Mouse (Mus musculus) liver, embryonic 14.5 days (tissue): ENCODE results near the gene B4galt3. TPM values are rescaled to one million over a fixed set of nuclear protein-coding genes. Genes with fewer than 3 reads are reported as not detected.

Experiments
- ATAC-seq: fragments of 200-750 bp; cut with Nextera tagmentation; 2 replicates; pipeline ENCODE4 v1.8.0; 2017; ENCODE audit warnings: moderate number of reproducible peaks, mild to moderate bottlenecking, moderate library complexity; ENCODE audit not compliant: insufficient read depth
- DNase-seq, 3 experiments: peaks; one replicate each; pipeline ENCODE4 v3.0.0-alpha.2; 2012 to 2013; ENCODE audit warnings: low read depth in 3 of 3, low spot score in 3 of 3
- H3K27ac ChIP-seq: fragments of 300-500 bp; sonication (generic); 2 replicates; pipeline ENCODE4 v1.5.1; 2014; ENCODE audit warnings: moderate library complexity, mild to moderate bottlenecking, control low read depth, inconsistent platforms
- H3K27me3 ChIP-seq: fragments of 300-500 bp; sonication (generic); 2 replicates; pipeline ENCODE4 v1.6.1; 2014; ENCODE audit warnings: mild to moderate bottlenecking, low read length, moderate library complexity; ENCODE audit not compliant: control insufficient read depth, insufficient read depth
- H3K36me3 ChIP-seq: fragments of 300-500 bp; sonication (generic); replicated peaks from 2 replicates; pipeline ENCODE4 v1.6.1; 2014; ENCODE audit warnings: low read depth; ENCODE audit not compliant: control insufficient read depth, insufficient read depth
- H3K4me1 ChIP-seq, 2 experiments: fragments of 200-500 bp in 1 of 2; fragments of 300-500 bp in 1 of 2; sonication (generic) in 1 of 2; replicated peaks; 2 replicates each; pipeline ENCODE4 v1.6.1; 2012 to 2014; ENCODE audit warnings: antibody characterized with exemption in 1 of 2, inconsistent platforms in 1 of 2, low read length in 1 of 2; ENCODE audit not compliant: control insufficient read depth in 2 of 2, insufficient read depth in 2 of 2
- H3K4me2 ChIP-seq: fragments of 300-500 bp; sonication (generic); 2 replicates; pipeline ENCODE4 v1.6.1; 2014; ENCODE audit warnings: low read depth, mild to moderate bottlenecking, control low read depth, moderate library complexity
- H3K4me3 ChIP-seq, 2 experiments: fragments of 200-500 bp in 1 of 2; fragments of 300-500 bp in 1 of 2; sonication (generic) in 1 of 2; 2 replicates each; pipeline ENCODE4 v1.5.1; 2012 to 2014; ENCODE audit warnings: low read depth in 2 of 2, low read length in 2 of 2, mild to moderate bottlenecking in 2 of 2, control low read depth in 1 of 2, inconsistent platforms in 1 of 2, moderate library complexity in 1 of 2; ENCODE audit not compliant: insufficient read depth in 1 of 2
- H3K9ac ChIP-seq: fragments of 300-500 bp; sonication (generic); replicated peaks from 2 replicates; pipeline ENCODE4 v1.6.1; 2014; ENCODE audit warnings: mild to moderate bottlenecking, control low read depth, moderate library complexity
- H3K9me3 ChIP-seq: fragments of 300-500 bp; sonication (generic); 2 replicates; pipeline ENCODE4 v1.6.1; 2016; ENCODE audit warnings: low read length, mixed read lengths; ENCODE audit not compliant: control insufficient read depth
- CTCF ChIP-seq: IDR thresholded peaks from 2 replicates; pipeline ENCODE4 v1.5.1; 2016; ENCODE audit warnings: antibody characterized with exemption, low read depth, control low read depth
- EP300 ChIP-seq: IDR thresholded peaks from 2 replicates; pipeline ENCODE4 v1.6.1; 2016; ENCODE audit warnings: antibody characterized with exemption, low read depth
- WGBS: fragments of 180-500 bp; shearing (Covaris S2); extraction: QIAGEN DNeasy Blood & Tissue Kit; methylation state at CpG from one replicate; pipeline ENCODE4 v1.1.7; 2014; ENCODE audit not compliant: insufficient replicate concordance; 5-methylcytosine and 5-hydroxymethylcytosine counted together
- polyA plus RNA-seq, 2 experiments: library from polyadenylated mRNA; depleted of rRNA in 1 of 2; stranded (reverse) in 1 of 2; unstranded in 1 of 2; fragments of >200 nt; fragmentation: Nextera tagmentation in 1 of 2; extraction: Ambion mirVana in 1 of 2; gene quantifications; 2 replicates each; pipeline versions ENCODE4 v1.2.1 to v1.2.3; 2012 to 2014

The B4galt3 gene
- polyA plus RNA-seq, 2 experiments, result 12.7 to 14.5 TPM

DNA sequence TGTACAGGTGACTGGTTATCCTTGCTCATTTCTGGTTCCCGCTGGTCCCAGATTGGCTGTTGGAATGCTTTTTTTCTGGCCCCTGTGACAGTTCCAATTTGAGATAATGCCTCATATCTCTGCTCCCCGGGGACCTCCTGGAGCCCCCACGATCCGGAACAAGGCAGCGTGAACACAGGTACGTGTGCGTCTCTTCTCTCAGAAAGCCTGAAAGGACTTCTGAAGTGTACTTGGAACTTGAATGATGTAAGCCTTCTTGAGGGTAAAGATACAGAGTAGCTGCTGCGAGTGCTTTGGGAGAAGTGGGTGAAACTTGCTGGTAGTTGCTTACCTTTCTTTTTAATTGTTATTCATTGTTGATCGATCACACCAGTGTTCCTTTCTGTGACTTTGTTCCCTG lies 1.1 kb downstream of the B4galt3 start:
- Histone ChIP-seq H3K9me3 (no peaks in the 10 kb centered on the region), H3K4me2 (peak overlapping the region; percentile 89), H3K27me3 (no peaks in the 10 kb centered on the region), H3K36me3 (peaks cover 38% of the 10 kb centered on the region), H3K4me3 (peak overlapping the region; percentile 67 to 96), H3K27ac (peak overlapping the region; percentile 50), H3K9ac (peak overlapping the region; percentile 80), H3K4me1 (peaks cover 17 to 22% of the 10 kb centered on the region in 2 experiments)
- TF ChIP-seq EP300 (0 out of 2 replicates have a peak, but pooled peaks have one; percentile 17), CTCF (no peak)
- no peak for ATAC-seq
- DNase-seq, result peak in 1 of 3 experiments; percentile 54
- WGBS, result 27% methylated on average over 9 of the region's 9 CpGs

DNA sequence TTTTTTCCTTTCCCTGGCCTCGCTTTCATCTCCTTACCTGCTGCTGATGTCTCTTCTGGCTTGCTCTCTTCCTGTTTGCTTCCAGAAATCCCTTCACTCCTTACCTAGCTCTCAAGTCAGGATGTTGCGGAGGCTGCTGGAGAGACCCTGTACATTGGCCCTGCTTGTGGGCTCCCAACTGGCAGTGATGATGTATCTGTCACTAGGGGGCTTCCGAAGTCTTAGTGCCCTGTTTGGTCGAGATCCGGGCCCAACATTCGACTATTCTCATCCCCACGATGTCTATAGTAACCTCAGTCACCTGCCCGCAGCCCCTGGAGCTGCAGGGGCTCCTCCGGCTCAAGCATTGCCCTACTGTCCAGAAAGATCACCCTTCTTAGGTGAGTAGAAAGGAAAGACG lies 1.5 kb downstream of the B4galt3 start:
- Histone ChIP-seq H3K27me3 (no peaks in the 10 kb centered on the region), H3K4me1 (peaks cover 17 to 20% of the 10 kb centered on the region in 2 experiments), H3K9me3 (no peaks in the 10 kb centered on the region), H3K4me2 (peak overlapping the region; percentile 89), H3K36me3 (peaks cover 43% of the 10 kb centered on the region), H3K9ac (peak overlapping the region; percentile 80), H3K4me3 (peak overlapping the region; percentile 28 to 67), H3K27ac (peak overlapping the region; percentile 1)
- no peak for TF ChIP-seq EP300
- no peak; the same call in 1 of the 2 replicates for TF ChIP-seq CTCF
- WGBS, result 49% methylated on average over 10 of the region's 10 CpGs
- DNase-seq (no peak), ATAC-seq (no peak)

DNA sequence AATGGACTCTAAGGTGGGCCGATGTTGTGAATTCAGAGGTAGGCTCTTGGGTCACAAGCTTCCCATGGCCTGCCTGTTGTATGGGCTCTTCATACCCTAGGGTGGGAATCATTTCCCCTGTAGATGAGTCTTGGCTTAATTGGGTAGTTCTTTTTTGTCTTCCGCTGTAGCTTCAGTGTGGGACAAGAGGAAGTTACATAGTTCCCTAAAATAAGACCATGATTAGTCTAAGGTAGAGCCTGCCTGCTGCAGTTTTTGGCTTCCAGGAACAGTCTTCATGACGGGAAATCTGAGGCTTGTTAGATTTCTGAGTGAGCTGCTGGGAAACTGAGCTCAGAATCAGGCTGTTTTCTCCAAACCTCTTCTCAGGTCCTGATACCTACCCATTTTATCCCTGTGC lies 2.0 kb downstream of the B4galt3 start:
- Histone ChIP-seq H3K36me3 (peaks cover 47% of the 10 kb centered on the region), H3K4me1 (peaks cover 17 to 19% of the 10 kb centered on the region in 2 experiments), H3K27me3 (no peaks in the 10 kb centered on the region), H3K9me3 (no peaks in the 10 kb centered on the region), H3K4me2 (peak overlapping the region; percentile 89), H3K27ac (peak overlapping the region; percentile 1), H3K4me3 (peak overlapping the region in 1 of 2 experiments; percentile 67; a peak in 1 of 4 replicates), H3K9ac (no peak overlapping the region; the same call in 1 of the 2 replicates)
- DNase-seq (no peak), ATAC-seq (no peak)
- no peak for TF ChIP-seq EP300
- TF ChIP-seq CTCF, result no peak
- WGBS, result 55% methylated on average over 3 of the region's 3 CpGs

DNA sequence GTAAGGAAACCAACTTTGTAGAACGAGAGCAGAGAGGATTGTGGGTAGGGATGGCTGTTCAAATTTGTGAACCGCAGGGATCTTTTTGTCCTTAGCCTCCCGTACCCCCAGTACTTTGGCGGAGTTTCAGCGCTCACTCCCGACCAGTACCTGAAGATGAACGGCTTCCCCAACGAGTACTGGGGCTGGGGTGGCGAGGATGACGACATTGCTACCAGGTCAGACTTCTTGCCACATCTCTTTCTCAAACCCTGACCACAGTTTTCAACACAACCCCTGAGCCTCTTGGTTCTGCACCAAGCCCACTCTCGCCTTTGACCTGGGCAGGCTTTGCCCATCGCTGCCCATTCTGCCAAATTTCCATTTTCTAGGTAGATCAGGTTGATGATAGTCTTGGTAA lies 4.0 kb downstream of the B4galt3 start:
- ATAC-seq (no peak), DNase-seq (no peak)
- H3K9ac ChIP-seq, result no peak overlapping the region
- no peak overlapping the region for H3K27ac ChIP-seq
- TF ChIP-seq CTCF (no peak), EP300 (0 out of 2 replicates have a peak, but pooled peaks have one; percentile 2)
- WGBS, result 89% methylated on average over 12 of the region's 12 CpGs
- peaks cover 21 to 23% of the 10 kb centered on the region in 2 experiments for H3K4me1 ChIP-seq
- H3K4me2 ChIP-seq, result no peak overlapping the region
- H3K9me3 ChIP-seq, result no peaks in the 10 kb centered on the region
- H3K4me3 ChIP-seq, result no peak overlapping the region
- peaks cover 68% of the 10 kb centered on the region for H3K36me3 ChIP-seq
- H3K27me3 ChIP-seq, result no peaks in the 10 kb centered on the region

DNA sequence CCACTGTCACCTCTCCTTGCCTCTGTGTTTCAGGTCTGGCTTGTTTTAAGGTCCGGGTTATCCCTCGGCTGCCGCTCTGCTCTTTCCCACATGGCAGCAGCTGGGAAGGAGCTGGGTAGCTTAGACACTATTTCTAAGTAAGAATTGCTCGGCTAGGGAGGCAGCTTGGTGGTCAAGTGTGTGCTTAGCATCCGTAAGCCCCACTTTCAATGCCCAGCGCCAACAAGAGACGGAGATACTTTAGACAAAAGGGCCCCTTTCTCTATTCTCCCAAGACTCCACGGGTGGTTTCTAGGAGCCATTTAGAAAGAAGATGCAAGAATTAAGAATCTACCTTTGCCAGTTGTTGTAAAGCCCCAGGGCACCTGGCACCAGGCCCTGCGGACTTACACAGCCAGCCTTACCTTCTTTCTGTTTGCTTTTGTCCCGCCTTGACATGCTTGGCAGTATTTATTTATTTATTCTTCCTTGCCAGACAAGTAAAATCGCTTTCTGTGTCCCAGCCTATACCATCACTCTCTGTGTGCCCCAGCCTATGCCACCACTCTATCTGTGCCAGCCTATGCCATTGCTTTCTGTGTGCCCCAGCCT lies 5.1 kb downstream of the B4galt3 start:
- H3K27ac ChIP-seq, result no peak overlapping the region; the same call in 1 of the 2 replicates
- H3K4me3 ChIP-seq, result no peak overlapping the region
- no peak overlapping the region for H3K9ac ChIP-seq
- H3K27me3 ChIP-seq, result no peaks in the 10 kb centered on the region
- WGBS, result 87% methylated on average over 11 of the region's 11 CpGs
- TF ChIP-seq EP300, result no peak
- no peak for TF ChIP-seq CTCF
- no peak overlapping the region for H3K4me2 ChIP-seq
- DNase-seq (no peak), ATAC-seq (no peak)
- H3K9me3 ChIP-seq, result no peaks in the 10 kb centered on the region
- peaks cover 76% of the 10 kb centered on the region for H3K36me3 ChIP-seq
- peaks cover 16 to 18% of the 10 kb centered on the region in 2 experiments for H3K4me1 ChIP-seq
